Mouse (Mus musculus): Measurements from ENCODE around the gene Syt5.

The Syt5 gene

GRCm38 (mm10) chr7:4496468-4496867 is 50.9 kb downstream of the Syt5 start:
- ChIA-PET CTCF (interaction anchor here in 3 of 4 experiments (0.5 to 4.4 kb wide), 5 partner anchors 12 to 879 kb away, joined by 3 to 23 read pairs (median 3); partner anchors contain the start of gene Ndufa3 (in 1 of the 3)), POLR2A (interaction anchor here in 3 of 4 experiments (0.6 to 1.5 kb wide), 6 partner anchors 15 to 348 kb away, joined by 3 to 4 read pairs (median 3); no protein-coding TSS in a partner anchor)

DNA sequence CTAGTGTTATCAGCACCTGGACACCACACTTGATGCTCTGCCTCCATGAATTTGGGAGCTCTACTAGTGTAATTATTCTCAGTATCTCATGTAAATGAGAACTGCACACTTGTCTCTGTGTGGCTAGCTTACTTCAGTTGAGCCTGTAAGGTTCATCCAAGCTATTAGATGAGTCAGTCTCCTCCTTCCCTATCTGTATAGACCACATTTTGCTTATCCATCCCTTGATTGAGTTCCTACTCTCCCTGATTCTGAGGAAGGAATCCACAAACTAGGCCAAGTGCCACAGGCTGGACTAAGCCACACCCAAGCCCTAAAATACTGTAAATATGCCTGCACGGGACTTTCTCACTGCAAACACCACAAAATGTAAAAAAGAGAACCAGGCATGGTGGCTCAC is 53.4 kb downstream of the Syt5 start:
- ChIA-PET CTCF (interaction anchor here in 2 of 4 experiments (1.0 to 4.4 kb wide), 4 partner anchors 14 to 30 kb away, joined by 4 to 23 read pairs (median 4); partner anchors contain the start of gene Tnni3 (in 1 of the 2)), POLR2A (interaction anchor here in 3 of 4 experiments (1.0 to 4.7 kb wide), 9 partner anchors 8 to 801 kb away, joined by 3 to 23 read pairs (median 5); partner anchors contain the start of genes Mboat7 (in 1 of the 3), Ppp1r12c (in 1 of the 3), Rpl28 (in 1 of the 3) and Tsen34 (in 1 of the 3))

GRCm38 (mm10) chr7:4492284-4493224 is 54.8 kb downstream of the Syt5 start:
- CTCF ChIA-PET = interaction anchor here in 2 of 4 experiments (1.1 to 2.1 kb wide), 4 partner anchors 9 to 21 kb away, joined by 3 to 8 read pairs (median 4); partner anchors contain the start of gene Ppp1r12c (in 1 of the 2)
- POLR2A ChIA-PET = interaction anchor here in 3 of 4 experiments (1.1 to 4.7 kb wide), 9 partner anchors 9 to 300 kb away, joined by 3 to 23 read pairs (median 4); partner anchors contain the start of genes Ppp1r12c (in 1 of the 3), Rpl28 (in 1 of the 3) and Tnni3 (in 1 of the 3)

- CTCF ChIA-PET = interaction anchor here in 3 of 4 experiments (0.6 to 2.2 kb wide), 5 partner anchors 17 to 133 kb away, joined by 3 to 12 read pairs (median 4); no protein-coding TSS in a partner anchor
Observed at GRCm38 (mm10) chr7:4491308-4491707, 56.0 kb downstream of the Syt5 start.

More at GRCm38 (mm10) chr7:4491308-4491707, 56.0 kb downstream of the Syt5 start:
- POLR2A ChIA-PET = interaction anchor here in 3 of 4 experiments (0.5 to 4.7 kb wide), 13 partner anchors 8 to 847 kb away, joined by 3 to 23 read pairs (median 4); partner anchors contain the start of genes Ppp1r12c (in 2 of the 3), Cnot3 (in 1 of the 3), Mboat7 (in 1 of the 3) and Tnni3 (in 1 of the 3)

All from embryonic stem cell, embryonic (primary cell).